Mouse (Mus musculus): ENCODE measurements around the gene Adarb2. TPM values are rescaled to one million over a fixed set of nuclear protein-coding genes. Genes with fewer than 3 reads are reported as not detected.

The Adarb2 gene
- polyA plus RNA-seq, 1 experiment from 2014 or later = 15.2 TPM

GRCm38 (mm10) chr13:8805931-8806330, 603.3 kb downstream of the Adarb2 start:
- Histone ChIP-seq H3K4me2 (no peak overlapping the region), H3K36me3 (peaks cover 19% of the 10 kb centered on the region), H3K4me3 (no peak overlapping the region), H3K4me1 (replicated peaks) (no peaks in the 10 kb centered on the region), H3K27me3 (no peaks in the 10 kb centered on the region), H3K27ac (replicated peaks) (no peak overlapping the region), H3K9me3 (no peaks in the 10 kb centered on the region), H3K9ac (no peak overlapping the region)
- 91% methylated on average over 2 of the region's 2 CpGs for WGBS
- no peak for ATAC-seq (ENCODE audit: low read depth)
